Mouse (Mus musculus) retina, postnatal 7 days (tissue): Measurements from ENCODE around the gene Atf7.
"Not testable (repeated sequence)": the region's sequence is repeated elsewhere in the genome, so short reads cannot be mapped to it uniquely, and the experiment has no call there.

Experiments
- DNase-seq: peaks from one replicate; pipeline ENCODE4 v3.0.0-alpha.2; 2012; ENCODE audit warnings: low read depth, low spot score

Gene Atf7

DNA sequence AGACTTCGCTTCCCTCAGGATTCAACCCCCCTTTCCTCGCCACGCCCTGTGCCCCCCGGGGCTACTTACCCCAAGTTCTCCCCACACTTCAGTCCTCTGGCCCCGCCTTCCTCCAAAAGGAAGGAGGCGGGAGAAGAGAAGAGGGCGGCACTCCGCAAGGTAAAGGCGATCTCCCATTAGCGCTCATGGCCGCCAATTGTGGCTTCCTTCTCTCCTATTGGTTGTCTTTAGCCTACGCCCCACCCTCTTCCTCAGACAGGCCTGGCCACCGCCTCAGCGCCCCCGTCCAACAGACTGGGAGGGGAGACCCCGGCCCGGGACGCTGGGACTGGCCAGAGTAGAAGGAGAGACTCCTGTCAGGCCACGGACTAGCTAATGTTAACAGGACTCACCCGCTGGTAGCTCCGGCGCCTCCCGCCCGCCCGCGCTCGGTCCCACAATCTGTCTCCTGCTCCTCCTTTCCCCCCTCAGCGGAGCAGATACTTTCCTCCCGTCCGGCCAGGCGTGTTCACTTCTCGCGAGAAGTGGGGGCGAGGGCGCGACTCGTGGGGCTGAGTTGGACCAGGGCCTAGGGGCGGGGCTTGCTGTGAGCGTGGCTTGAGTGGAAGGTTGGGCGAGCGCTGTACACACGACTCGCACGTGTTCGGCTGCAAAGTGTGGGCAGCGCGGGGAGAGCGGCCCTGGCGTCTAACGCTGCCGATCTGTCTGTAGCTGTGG, at the start of gene Atf7, which contains the start of gene Gm28047:
TSS of gene Atf7 (minus strand) at position 495 of the 717 bp plus-strand sequence.
TSS of gene Gm28047 (minus strand) at position 98 of the 717 bp plus-strand sequence.
- DNase-seq: peak; percentile 99

GRCm38 (mm10) chr15:102673548-102673947, 48.3 kb upstream of the Atf7 start:
- peak; percentile 47 for DNase-seq

- DNase-seq: peak; percentile 72
These were observed 47.2 kb upstream of the Atf7 start, which contains the start of gene Atp5g2 for GRCm38 (mm10) chr15:102672215-102673071. Atp5g2 (minus strand) TSS chr15:102672352.

DNA sequence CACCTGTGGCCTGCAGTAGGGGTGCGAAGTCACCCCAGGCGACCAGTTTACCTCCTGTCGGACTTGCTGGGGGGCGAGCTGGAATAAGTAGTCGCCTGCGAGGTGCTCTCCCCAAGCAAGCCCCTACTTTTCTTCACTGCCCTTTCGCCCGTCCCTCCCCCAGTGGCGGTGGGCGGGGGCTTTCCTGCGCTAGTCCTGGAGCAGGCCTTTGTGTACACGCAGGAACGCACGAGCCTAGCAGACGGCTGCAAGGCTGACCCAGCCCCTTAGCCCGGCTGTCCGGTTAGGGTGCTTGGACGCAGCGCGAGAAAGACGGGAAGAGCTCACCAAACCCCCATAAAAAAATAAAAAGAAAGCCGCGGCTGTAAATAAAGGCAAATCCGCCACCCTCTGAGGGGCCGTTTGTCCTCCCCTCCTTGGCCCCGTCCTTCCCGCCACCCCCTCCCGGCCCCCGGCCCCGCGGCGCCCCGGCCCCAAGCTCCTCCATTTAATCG, 46.5 kb upstream of the Atf7 start:
- peak; percentile 64 for DNase-seq

DNA sequence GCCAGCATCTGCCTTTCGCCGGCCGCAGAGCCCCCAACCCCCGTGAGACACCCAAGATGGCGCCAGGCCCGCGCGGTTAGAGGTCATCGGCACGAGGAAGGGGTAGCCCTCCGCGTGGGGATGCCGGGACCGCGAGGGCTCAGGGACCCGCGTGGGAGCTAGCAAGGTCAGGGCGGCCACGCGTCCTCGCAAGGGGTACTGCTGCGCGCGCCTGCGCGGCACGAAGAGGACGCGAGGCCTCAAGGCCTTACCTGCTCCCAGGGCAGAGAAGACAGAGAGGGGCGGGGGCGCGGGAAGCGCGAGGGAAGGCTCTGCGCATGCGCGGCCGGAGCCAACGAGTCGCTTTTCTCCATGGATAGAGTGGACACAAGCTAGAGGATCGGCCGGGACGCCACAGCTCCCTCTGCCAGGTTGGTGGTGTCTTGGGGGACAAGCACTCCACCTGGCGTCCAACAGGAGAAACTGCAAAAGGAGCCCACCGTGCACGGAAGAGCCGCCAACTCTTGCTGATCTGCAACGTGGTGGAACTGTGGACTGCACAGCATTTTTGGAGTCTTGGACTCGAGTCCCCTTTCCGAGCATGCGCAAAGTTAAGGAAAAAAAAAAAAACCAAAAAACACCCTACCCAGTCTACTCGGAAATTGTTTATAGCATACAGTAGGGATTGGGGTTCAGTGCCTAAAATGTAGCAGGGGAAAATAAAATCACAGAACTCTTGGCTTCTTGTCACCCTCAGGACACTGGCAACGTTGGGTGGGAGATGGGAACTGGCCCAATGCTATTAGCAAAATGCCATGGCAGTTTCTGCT, 45.7 kb upstream of the Atf7 start:
- DNase-seq: peak; percentile 97

GRCm38 (mm10) chr15:102670281-102670680, 45.0 kb upstream of the Atf7 start:
- DNase-seq: no peak

GRCm38 (mm10) chr15:102669571-102669970, 44.3 kb upstream of the Atf7 start:
- no peak for DNase-seq

DNA sequence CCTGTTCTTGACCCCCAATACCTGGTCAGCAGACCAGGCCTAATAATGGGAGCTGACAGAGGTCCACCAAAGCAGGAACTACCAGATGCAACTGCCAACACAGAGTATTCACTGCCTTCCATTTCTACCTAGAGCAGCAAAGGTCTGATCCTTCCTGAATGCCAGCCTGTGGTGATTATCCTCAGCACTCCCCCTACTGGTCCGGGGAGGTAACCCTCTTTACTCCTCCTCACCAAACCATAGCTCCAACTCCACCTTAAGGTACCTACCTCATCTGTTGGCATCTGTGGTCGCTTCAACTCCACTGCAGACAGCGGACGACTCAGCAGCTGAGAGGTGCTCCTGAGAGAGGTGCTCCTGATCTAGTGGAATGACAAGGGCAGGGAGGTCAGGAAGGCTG, 40.2 kb upstream of the Atf7 start:
- DNase-seq: peak; percentile 34

- DNase-seq: no peak
These were observed 38.6 kb upstream of the Atf7 start for GRCm38 (mm10) chr15:102663825-102664224.

- DNase-seq: not testable (repeated sequence)
These were observed 37.3 kb upstream of the Atf7 start for GRCm38 (mm10) chr15:102662601-102663000.

- DNase-seq: no peak
These were observed 32.7 kb upstream of the Atf7 start for GRCm38 (mm10) chr15:102657926-102658381.

DNA sequence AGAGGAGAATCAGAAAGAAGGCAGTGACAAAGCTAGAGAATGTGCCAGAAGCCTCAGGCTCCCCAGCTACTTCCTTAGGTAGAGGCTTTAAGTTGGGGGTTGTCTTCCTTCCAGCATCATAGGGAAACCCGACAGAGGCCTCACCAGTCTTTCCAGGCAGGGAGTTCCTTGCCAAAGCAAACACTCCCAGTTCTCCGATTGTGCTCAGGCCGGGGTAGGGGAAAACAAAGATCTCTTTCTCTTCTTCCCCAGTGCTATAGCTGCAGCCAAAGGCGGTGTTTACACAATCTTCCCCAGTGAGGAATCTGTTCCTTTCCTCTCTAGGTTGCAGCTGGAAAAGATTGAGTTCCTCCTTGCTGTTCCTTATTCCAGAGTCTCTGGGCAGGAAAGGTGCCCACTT, 31.4 kb upstream of the Atf7 start:
- DNase-seq: no peak

DNA sequence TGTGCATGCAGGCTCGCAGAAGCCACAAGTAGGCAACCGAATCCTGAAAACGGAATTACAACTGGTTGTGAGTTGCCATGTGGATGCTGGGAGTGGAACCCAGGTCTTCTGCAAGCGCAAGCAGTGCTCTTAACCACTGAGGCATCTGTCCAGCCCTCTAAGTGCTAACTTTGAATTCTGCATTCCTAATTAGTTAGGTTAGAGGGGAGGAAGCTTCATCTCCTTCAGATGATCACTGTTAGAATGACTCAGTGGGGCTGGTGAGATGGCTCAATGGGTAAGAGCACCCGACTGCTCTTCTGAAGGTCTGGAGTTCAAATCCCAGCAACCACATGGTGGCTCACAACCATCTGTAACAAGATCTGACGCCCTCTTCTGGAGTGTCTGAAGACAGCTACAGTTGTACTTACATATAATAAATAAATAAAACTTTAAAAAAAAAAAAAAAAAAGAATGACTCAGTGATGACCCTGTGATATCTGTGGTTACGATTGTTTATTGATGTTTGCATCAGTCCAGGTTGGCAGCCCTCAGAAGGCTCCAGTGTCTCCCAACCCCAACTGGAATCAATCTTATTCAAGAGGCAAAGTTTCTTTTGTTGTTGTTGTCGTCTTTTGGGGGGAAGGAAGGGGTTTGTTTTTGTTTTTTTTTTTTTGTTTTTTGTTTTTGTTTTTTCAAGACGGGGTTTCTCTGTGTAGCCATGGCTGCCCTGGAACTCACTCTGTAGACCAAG, 26.8 kb upstream of the Atf7 start:
- DNase-seq: not testable (repeated sequence)

GRCm38 (mm10) chr15:102651107-102651506, 25.8 kb upstream of the Atf7 start:
- DNase-seq: no peak

GRCm38 (mm10) chr15:102635817-102636216, 10.6 kb upstream of the Atf7 start:
- DNase-seq: no peak

GRCm38 (mm10) chr15:102634684-102635083, 9.4 kb upstream of the Atf7 start:
- DNase-seq: no peak

DNA sequence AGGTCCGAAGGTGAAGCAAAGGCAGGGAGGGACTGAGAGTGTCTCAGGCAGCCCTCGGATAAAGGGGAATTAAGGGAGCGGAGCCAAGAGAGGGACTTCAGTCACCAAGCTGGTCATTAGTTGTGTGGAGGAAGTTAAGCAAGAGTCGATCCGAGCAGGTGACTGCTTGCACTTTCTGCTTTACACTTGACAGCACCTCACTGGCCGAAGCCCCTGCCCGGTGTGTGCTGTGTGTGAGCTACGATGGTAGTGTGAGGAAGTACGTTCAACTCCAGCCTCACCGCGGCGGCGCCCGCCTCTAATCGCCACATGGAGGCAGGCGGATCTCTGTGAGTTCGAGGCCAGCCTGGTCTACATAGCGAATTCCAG, 407 bp upstream of the Atf7 start:
- DNase-seq: no peak

GRCm38 (mm10) chr15:102624291-102624969, 834 bp downstream of the Atf7 start:
- no peak for DNase-seq

DNA sequence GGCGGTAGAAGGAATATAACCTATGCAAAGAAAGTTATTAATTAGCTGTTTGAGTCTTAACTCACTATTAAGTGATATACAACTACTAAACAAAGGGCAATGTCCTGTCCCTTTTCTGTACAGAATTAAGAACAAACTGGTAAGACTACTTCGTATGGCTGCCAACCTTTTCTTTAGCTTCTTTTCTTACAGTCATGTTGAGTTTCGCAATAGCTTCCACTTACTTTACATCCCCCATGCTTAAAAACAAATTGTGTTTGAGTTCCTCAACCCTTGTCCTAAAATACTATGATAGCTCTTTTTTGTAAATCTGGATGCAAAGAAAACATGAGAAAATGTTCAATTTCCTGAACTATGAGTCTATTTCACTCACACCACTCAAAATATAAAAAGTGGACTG, 2.1 kb downstream of the Atf7 start:
- no peak for DNase-seq

DNA sequence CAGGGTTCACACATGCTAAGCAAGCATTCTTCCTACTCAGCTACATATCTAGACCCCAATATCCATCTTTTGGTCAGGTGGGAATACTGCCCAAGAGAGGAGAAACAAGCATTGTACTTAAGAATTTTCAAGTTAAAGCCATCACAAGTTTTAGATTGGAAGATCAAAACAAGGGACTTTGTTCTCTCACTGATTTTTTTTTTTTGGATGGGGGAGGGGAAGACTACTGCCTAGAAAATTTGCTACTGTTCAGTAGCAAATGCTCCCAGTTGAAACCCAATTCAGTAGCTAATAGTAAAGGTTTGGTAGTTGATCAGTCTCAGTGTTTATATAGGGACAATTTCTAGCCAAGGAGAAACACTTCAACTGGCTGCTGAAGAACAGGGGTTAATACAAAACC, 2.7 kb downstream of the Atf7 start:
- no peak for DNase-seq
